Mouse (Mus musculus) naive thymus-derived CD4-positive, alpha-beta T cell, adult 2 months (primary cell): ENCODE data around the gene Taf15.

Source experiments
- DNase-seq: peaks from one replicate; pipeline ENCODE4 v3.0.0-alpha.2; 2011; ENCODE audit warnings: low read depth

The Taf15 gene

GRCm38 (mm10) chr11:83457912-83458601, 14.8 kb upstream of the Taf15 start:
- DNase-seq = no peak

DNA sequence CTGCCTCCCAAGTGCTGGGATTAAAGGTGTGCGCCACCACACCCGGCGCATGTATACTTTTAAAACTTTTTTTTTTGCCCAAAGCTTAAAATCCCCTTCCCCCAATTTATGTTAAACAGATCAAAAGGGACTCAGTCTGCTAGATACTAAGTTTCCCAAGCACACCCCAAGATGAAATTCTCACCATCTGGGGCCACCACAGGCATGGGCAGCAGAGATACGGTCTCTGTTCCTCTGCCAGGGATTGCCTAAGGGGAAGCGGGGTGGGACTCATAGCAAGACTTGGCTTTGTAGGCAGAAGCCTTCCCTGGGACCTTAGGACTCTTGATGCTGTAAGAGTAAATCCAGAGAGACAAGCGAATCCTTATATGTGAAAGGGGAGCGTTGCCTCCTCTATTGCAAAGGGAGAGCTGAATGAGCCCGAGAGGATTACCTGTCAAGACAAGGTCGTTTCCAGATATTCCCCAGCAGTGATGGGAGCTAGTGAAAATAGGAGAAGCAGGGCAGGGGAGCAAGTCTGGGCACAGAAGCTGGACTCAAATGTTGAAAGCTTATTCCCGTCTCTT, 11.3 kb upstream of the Taf15 start:
- no peak for DNase-seq

DNA sequence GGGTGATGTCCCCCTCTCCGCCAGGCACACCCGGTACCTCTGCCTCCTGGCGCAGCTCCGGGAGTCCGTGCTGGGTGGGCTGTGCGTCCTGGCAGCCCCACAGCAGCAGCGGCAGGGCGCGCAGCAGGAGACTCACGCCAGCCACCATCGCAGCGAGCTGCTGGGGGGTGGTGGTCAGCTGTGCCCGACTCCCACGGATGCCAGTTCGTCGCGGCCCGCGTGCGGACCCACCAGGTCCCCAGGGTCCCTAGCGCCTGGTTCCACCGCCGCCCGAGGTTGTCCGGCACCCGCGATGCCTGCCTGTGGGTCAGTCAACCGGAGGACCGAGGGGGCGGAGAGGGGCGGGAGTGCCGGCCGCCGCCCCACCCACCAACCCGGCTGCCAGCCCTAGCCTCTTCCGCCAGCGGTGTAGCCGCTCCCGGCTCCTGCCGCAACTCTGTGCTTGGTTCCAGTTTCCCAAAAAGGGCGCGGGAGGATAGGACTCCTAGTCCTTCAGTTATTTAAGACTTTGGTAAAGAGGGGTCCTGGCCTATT, 10.1 kb upstream of the Taf15 start, which contains the start of gene Mmp28:
TSS of gene Mmp28 (minus strand) at position 361 of the 534 bp plus-strand sequence.
- no peak for DNase-seq

GRCm38 (mm10) chr11:83465976-83466375, 6.9 kb upstream of the Taf15 start:
- DNase-seq = no peak

- DNase-seq = no peak
Observed at GRCm38 (mm10) chr11:83467120-83467652, 5.7 kb upstream of the Taf15 start.

DNA sequence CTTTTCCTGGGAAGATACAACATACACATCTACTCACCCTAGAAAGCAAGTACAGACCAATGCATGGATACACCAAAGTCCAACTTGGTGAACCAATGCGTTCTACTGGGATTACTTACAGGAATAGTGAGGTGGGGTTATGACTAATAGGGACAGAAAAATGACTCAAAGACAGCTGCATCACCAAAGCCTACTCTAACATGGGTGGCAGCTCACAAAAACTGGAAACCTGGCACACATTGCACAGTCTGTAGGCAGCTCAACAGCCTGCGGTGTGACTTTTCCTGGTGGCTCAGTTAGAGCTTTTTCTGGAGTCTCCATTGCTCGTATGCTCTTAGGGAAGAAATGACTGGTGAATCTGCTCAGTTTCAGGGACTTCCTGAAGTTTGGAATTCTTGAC, 4.1 kb upstream of the Taf15 start:
- no peak for DNase-seq

GRCm38 (mm10) chr11:83471766-83472165, 1.1 kb upstream of the Taf15 start:
- DNase-seq = no peak

- no peak for DNase-seq
Observed at GRCm38 (mm10) chr11:83473235-83474016, 540 bp downstream of the Taf15 start.

DNA sequence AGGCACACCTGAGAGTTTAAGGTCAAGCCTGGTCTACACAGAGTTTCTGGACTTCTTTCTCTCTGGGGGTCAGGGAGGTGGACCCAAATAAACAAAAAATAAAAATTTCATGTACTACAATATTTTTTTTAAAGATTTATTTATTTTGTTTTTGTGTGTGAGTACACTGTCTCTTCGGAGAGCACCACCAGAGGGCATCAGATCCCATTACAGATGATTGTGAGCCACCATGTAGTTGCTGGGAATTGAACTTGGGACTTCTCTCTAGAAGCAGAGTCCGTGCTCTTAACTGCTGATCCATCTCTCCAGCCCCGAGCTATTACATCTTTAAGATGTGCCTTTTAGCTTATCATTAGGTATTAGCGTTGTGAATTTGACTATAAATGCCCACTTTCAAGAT, 18.6 kb downstream of the Taf15 start:
- DNase-seq = no peak

GRCm38 (mm10) chr11:83495571-83495970, 22.7 kb downstream of the Taf15 start:
- DNase-seq = no peak

- no peak for DNase-seq
Observed at GRCm38 (mm10) chr11:83504308-83504707, 31.4 kb downstream of the Taf15 start.

DNA sequence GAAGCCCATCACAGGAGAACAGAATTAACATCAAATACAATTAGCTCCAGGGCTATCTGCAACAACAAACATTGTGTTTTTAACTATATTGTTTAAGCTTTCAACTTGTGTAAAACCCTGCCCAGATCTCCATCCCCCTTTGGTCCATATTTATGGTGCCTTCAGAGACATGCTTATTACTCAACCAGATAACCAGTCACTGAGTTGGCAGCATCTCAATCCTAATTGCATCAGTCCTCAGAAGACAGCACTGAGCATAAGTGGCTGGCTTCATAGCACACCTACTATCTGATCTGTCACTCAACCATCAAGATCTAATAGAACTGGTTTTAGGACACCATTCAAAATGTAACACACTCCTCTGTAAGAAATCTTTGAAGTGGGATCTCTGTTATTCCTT, 36.6 kb downstream of the Taf15 start:
- DNase-seq = no peak

DNA sequence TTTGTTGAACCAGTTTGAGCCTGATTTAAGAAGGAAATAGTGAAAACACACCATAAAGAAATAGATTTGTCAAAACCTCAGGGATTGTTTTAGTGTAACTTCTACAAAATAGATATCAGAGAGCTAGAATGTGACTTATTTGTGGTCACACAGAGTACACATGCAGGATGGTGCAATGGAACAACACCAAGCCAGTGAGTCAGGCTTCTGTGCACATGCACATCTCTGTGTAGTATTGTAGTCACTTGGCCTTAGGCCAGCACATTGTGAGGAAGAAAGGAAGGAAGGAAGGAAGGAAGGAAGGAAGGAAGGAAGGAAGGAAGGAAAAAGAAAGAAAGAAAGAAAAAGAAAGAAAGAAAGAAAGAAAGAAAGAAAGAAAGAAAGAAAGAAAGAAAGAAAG, 44.3 kb downstream of the Taf15 start:
- DNase-seq = no peak

DNA sequence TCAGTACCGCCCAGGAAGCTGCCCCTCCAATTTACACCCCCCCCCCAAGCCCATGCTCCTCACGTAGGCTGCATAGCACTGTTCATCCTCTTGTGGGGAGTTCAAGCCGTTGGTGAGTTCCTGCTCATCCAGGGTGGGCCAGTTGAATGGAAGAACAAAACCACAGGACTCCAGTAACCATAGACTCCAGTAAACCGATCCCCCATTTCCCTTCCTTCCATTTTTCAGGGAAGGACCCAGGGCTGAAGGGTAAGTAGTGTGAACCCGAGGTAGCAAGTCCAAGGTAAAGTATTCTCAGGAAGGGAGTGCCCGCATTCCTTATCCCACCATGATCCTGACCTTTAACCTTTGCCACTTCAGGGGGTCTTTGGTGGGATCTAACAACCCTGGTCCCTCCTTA, 45.5 kb downstream of the Taf15 start:
- no peak for DNase-seq

DNA sequence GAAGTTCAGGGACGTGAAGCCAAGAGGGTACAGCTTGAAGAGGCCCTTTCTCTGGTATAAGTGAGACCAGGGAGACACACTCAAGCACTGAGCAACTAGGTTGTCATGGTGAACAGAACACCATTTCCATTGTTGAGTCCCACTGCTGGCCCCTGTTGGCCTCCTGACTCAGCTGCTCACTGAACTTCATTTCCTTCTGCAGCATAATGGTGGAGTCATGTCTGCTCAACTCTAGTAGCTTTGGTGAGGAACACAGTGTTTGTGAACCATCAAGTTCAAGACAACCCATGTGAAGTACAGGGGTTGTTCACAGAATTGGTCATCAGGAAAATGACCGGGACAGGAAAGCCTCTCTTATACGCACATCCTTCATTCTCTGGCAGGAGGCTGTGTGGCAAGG, 49.2 kb downstream of the Taf15 start, which contains the start of gene Heatr9:
TSS of gene Heatr9 (minus strand) at position 101 of the 400 bp plus-strand sequence.
- DNase-seq = no peak

GRCm38 (mm10) chr11:83529024-83529423, 56.1 kb downstream of the Taf15 start:
- no peak for DNase-seq

DNA sequence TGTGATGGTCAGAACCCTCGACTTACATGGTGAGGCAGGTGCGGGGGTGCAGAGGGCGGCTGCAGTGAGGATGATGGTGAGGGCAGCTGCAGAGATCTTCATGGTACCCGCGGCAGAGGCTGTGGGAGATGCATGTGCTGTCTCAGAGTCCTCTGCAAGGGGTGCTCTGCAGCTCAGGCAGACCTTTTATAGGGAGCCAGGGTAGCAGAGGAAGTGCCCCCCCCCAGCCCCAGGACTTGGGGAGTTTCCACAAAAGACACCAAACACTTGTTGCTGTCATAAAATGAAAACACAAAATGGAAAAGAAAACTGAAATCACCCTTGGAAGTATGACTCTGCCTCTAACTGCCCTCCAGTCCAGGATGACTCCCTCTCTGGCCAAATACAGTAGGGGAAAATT, 57.5 kb downstream of the Taf15 start, which contains the start of gene Ccl5:
TSS of gene Ccl5 (minus strand) at position 159 of the 400 bp plus-strand sequence.
- DNase-seq = no peak

DNA sequence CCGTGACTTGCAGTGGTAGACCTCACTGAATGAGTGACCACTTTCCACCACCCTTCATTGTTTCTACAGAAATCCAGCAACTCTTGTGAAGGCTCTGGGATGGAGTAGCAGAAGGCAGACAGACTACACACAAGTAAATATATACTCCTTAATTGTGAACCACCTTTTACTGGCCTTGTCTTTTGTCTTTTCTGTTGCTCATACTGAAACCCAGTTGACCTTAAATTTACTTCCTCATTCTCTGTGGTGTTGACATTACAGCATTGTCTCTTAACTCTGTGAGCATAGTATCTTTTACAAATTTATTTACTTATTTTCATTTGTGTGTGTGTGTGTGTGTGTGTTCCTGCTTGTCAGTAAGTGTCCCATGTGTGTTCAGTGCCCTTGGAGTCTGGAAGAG, 60.3 kb downstream of the Taf15 start:
- no peak for DNase-seq

- DNase-seq = no peak
Observed at GRCm38 (mm10) chr11:83534143-83534542, 61.3 kb downstream of the Taf15 start.

GRCm38 (mm10) chr11:83534609-83535423, 61.9 kb downstream of the Taf15 start:
- DNase-seq = no peak

GRCm38 (mm10) chr11:83536831-83537230, 63.9 kb downstream of the Taf15 start:
- DNase-seq = no peak
